Mouse (Mus musculus) inflammation-experienced regulatory T-cells, adult 6 months (primary cell): ENCODE measurements around the gene Tceal9. TPM values are rescaled to one million over a fixed set of nuclear protein-coding genes. Genes with fewer than 3 reads are reported as not detected.
"Not testable (repeated sequence)": the region's sequence is repeated elsewhere in the genome, so short reads cannot be mapped to it uniquely, and the experiment has no call there.

Experiments used
- ATAC-seq: one replicate; pipeline ENCODE4 v1.8.0; 2017
- polyA plus RNA-seq, 3 experiments: library from polyadenylated mRNA; unstranded; fragments of 100-300 nt; shearing (Covaris generic); gene quantifications; one replicate each; pipeline ENCODE4 v1.2.1; 2017

Gene Tceal9
- polyA plus RNA-seq = 10 to 100 TPM; 59.1 to 92.8 (median 64.8) TPM

DNA sequence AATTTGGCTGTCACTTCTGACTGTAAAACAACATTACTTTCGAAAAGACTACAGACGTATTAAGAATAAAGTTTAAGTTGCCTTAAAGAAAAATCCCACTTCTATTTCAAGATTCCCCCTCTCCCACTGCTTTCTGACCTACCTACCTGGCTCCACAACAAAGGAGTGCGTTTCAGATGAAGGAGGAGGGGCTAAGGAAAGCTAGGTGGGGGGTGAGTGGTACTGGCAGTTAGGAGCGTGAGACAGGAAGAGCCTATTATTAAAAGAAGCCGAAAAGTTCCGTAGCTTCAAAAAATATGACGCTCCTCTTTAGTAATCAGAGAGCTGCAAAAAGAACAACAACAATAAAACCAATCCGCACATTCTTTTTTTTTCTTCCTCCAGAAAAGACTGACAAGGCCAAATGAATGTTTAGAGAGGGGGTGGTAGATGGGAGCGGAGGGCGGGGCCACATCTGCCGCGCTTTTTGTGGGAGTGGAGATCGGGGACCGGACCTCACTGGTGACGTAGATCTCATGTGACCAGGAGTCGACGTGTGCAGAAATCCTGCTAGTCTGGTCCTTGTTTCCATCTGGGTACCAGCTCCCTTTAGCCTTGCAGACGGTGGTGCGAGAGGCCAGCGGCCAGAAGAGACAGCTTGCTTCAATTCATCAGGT lies at the start of gene Tceal9:
TSS of gene Tceal9 (plus strand) at position 506 of the 656 bp plus-strand sequence.
- peak; percentile 89 for ATAC-seq

DNA sequence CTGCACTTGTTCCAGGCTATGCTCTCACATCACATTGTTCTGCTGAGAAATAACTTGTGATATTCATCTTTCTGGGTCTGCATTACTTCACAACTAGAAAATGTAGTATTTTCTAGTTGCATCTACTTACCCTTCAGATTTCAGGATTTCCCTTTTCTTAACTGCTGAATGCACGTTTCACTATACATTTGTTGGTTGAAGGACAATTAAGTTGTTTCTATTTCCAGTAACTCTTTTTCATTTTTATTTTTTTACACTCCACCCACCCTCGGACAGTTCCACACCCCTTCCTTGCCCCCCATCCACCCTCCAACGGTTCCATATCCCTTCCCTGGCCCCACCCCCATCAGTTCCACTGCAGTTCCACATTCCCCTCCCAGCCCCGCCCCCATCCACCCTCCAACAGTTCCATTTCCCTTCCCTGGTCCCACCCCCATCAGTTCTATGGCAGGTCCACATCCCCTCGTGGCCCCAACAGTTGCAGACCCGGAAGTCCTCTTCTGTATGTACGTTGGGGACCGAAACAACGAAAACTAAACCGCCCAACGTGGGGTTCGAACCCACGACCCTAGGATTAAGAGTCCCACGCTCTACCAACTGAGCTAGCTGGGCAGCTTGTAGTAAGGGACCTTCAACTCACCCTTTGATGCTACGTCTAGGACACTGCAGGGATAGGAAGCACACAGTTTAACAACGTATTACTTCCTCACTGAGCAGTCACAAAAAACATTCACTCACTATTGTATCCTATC lies 49.5 kb upstream of the Tceal9 start:
- no peak for ATAC-seq

DNA sequence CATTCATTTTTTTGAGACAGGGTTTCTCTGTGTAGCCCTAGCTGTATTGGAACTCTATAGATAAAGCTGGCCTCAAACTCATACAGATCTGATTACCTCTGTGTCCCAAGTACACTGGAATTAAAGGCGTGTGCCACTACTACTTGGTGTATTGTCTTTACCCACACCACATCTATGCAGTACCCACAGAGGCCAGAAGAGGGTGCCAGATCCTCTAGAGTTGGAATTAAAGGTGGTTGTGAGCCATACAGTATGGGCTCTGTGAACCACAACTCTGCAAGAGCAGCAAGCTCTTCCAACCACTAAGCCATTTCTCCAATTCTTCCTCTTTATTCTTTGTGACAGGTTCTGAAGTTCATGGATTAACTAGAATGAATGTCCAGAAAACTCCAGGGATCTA lies 48.0 kb upstream of the Tceal9 start:
- ATAC-seq = no peak

DNA sequence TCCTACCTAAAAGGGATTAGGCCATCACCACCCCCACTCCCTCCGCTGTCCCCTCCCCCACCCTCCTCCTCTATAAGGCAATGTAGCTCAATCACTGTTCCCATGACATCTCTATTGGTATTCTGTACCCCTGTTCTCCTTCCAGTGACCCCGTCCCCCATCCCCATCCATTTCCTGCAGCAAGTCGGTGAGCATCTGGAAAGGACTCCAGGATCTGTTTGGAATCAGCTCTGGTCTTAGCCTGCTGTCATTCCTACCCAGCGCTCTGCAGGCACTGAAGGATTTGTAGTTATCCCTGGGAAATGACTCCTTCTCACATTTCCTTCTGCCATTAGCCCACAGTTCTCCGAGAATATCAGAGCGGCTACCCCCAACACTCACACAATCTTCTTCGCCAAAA lies 41.6 kb upstream of the Tceal9 start:
- ATAC-seq = no peak

DNA sequence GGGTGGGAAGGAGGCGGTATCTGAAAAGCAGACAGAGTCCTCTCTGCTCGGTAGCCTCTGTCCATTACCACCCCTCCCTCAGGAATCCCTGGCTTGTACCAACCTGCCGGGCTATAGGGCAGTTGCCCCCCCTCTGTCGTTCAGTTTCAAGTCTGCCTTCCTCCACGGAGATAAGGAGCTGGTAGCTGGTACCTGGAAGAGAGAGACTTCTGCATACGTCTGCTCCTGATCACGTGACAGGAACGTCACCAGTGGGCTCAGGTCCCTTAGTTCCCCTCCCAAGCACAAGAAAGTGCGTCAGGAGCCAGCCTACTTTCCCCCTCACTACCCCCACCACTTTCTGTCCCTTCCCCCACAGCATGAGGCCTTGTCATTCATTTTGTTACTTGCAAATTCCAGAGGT lies 41.2 kb upstream of the Tceal9 start, which contains the start of gene Tceal5:
TSS of gene Tceal5 (minus strand) at position 213 of the 403 bp plus-strand sequence.
- ATAC-seq = no peak

DNA sequence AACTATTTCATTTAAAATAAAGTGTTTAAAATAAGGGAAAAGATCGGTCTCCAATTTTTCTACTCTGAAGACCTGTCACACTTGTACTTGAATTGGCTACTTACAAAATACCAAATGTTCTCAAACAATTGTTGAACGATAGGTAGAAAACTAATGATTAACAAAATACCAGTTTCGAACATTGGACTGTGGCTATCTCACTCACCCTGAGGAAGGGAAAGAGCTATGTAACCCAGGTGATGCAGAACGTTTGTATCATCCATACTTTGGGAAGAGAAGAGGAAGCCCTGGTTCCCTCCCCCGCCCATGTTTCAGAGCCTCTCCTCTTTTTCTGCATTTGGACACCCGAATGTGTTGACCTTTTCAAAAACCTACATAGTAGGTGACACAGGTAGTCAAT lies 40.5 kb upstream of the Tceal9 start:
- no peak for ATAC-seq

DNA sequence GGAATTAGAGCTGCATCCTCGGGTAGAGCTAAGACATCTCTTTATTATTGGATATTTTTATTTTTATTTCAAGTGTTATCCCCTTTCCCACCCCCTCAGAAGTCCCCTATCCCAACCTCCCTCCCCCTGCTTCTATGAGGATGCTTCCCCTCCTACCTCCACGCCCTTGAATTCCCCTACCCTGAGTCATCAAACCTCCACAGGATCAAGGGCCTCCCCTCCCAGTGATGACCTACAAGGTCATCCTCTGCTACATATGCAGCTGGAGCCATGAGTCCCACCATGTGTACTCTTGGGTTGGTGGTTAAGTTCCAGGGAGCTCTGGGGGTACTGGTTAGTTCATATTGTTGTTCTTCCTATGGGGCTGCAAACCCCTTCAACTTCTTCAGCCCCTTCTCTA lies 31.5 kb upstream of the Tceal9 start:
- no peak for ATAC-seq

DNA sequence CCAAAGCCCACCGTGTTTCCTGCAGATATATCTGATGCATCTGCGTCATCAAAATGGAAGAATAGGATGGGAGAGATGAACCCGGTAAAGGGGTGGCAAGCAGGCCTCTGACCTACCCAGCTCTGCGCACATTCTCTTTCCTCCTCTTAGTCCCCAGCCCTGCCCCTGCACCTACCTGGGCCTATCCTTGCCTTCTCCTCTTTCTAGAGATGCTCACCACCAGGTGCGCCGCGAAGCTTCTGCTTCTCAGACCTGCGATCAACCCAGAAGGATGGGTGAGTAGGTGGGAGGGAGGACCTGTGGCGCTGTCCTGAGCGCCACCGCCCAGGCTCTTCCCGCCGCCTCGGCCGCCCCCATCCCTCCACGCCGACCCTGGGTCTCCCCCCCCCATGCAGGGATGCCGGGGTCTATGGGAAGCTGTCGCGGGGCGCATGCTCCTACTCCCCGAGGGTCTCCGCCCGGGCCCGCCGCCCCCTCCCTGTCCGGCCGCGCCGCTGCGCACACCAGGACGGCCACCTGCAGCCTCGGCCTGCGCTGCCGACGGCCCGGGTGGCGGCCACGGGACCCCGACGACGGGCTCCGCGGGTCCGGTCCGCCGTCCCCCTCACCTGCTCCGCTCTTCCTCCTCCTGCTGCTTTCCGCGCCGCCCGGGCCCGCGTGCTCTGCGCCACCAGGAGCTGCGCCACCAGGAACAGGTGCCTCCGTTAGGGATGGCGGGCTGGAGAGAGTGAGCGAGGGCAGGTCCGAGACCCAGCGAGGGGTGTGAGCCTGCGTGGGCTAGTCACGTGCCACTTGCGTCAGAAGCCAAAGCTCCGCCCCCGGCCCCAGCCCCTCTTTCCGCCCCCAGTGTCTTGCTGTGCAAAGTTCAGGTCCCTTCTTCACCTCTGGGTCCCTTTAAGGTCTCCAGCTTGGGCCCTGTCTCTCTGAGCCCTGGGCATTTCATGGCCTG lies 29.9 kb upstream of the Tceal9 start, which contains the start of the genes Tceal7 and Bex1:
TSS of gene Tceal7 (plus strand) at position 51 of the 949 bp plus-strand sequence.
TSS of gene Bex1 (minus strand) at position 785 of the 949 bp plus-strand sequence.
- not testable (repeated sequence) for ATAC-seq

DNA sequence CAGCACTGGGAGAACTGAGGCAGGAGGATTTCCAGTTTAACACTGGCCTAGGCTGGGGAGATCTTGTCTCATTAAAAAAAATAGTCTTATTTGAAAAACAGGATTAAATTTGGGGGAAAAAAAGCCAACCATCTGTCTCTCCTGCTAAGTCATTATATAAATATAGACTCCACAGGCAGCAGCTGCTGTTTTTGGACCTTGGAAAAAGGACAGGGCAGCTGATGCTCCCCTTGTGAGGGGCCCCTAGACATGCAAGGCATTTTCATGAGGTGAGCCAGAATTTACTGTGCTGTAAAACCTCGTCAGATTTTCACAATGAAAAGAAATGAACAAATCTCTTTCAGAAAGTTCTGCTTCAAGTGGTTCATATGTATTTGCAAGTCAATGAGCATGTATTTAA lies 28.6 kb upstream of the Tceal9 start:
- ATAC-seq = no peak

DNA sequence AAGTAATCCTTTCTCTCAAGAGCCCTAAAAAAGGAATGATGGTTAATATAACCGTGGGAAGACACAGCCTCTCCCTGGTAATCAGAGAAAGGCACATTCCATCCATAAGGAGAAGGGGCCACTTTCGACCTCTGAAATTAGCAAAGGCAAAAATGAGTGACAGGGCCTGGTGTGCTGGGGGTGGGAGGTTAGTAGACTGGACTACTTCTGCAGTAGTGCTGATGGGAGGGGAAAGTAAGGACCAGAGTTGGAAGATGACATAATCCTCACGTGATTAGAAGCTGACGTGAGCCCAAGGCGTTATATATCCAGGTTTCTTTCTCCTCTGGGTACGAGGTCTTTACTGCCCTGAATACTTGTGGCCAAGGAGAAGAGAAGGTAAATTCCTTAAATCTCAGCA lies 21.2 kb upstream of the Tceal9 start:
- no peak for ATAC-seq

DNA sequence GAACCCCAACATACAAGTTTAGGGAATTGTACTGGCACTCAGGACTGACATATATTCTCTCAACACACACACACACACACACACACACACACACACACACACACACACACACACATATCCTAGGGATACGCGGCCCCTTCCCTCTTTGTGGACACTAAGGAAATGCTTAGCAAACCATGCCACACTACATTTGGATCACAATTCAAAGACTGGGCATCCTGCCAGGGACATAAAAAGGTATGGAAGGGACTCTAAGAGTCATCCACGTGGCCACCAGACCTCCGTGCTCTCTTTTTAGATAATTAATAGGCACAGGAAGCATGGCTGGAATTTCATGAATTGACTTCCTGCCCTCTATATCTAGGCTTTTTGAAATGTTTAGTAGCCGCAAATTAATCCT lies 17.1 kb upstream of the Tceal9 start:
- ATAC-seq = no peak

DNA sequence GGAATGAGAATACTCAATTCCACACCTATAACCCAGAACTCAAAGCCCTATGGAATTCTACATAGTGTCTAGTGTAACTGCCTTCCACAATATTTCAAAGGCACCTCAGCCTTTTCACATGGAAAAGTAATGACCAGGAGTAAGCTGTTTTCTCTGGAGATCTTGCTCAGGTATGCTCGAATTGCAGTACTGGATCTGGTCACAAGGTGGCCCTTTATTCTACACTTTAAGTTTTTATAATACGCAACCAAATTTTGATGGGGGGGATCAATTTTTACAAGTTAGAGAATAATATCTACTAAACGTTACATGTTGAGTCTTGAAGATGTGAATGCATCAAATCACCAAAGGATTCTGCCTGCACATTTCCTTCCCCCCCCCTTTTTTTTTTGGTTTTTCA lies 6.8 kb upstream of the Tceal9 start:
- peak; percentile 58 for ATAC-seq

DNA sequence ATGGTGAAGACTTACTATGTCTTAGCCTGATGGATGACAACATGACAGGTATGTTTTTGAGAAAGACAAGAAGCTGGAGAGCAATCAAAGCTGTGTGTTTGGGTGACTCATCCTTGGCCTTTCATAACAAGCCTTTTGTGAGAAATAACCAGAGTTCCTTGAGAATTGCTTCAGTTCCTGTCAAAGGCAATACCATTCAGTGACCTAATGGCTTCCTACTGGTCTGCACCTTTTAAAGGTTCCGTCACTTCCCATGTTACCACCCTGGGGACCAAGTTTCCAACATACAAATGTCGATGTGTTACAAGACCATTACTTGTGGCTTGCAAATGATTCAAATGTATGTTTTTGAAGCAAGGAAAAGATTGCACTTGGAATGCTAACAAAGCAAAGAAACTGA lies 1.7 kb upstream of the Tceal9 start:
- ATAC-seq = no peak

DNA sequence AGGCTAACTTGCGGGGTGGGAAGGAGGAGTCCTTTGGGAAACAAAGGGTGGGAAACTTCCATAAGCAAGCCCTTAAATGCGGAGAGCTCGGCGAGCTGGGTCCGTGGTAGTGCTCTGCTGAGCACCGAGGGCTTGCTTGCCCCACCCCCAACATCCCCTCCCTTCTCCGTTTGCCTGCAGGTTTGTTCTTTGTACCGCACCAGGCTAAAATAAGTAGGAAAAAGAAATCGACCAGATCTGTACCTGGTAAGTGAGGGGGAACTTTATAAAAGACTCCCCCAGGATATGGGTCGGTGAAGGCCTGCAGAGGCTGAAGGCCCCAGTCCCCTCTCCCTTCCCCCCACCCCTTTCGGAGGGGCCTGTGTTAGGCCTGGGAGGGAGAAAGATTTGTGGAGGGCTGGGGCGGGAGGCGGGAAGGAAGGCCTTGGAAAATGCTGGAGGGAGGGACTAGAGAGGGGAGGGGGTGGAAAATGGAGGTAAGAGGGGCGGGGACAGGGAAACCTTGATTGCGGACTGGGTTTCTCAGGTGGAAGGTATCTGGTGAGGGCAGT lies 717 bp downstream of the Tceal9 start:
- no peak for ATAC-seq

DNA sequence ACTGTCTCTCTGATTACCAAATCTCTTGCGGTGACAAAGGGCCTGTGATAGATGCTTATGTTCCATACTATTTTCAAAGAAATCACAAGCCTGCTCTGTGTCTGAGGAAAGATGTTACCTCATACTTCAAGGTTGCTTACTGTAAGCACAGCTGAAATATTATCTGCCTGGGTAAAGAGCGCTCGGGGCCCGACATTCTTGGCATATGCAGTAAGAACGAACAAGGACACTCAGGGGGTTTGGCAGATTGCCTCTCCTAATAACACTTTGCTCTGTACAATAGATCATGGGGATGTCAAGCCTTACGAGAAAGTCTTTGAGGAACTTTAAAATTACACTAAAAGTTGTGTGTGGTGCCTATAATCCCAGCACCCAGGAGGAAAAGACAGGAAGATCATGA lies 3.9 kb downstream of the Tceal9 start:
- no peak for ATAC-seq

DNA sequence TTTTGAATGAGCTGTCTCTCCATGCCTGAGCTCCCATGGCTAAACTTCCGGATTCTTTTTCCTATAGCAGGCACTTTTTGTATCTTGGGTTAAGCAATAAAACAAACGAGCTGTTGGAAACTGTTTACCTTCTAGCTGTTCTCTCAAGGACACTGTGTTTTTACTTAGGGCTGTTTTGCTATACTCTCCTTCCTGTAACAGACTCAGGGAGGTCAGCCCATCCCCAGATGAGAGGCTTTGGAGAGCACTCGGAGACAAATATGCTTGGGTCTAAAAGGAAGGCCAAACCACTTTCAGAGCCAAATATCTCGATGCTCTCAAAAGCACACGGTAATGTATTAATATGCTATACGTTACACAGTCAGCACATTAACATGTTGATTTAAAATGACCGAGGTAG lies 4.8 kb downstream of the Tceal9 start:
- ATAC-seq = no peak

DNA sequence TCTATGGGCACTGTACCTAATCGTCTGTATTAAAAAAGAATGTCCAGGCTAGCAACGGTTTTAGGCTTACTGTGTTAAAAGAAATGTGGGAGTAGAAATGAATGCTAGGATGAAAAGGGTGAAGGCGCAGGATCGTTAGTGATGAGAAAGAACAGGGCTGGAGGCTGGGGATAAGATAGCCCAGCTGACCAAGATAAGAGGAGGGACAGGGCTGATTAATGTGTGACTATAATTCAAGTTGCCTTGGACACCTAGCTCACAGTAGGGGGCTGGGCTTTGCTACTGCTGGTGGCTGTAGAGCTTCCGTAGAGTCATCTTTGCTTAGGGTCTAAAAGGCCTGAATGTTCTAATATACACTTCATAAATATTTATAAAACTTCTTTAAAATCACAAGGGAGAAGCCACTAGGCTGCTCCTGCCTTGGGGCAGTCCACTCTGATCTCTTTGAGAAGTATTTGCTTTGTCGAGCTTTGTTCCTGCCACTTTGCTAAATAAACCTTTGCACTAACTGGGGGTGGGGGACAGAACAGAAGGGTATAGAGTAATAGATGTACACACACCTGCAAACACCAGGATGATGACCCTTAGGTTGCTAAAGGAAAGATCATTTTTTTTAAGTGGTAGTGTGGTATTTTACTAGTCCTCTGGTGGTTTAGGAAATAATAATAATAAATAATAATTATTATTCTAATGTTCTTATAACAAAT lies 7.3 kb downstream of the Tceal9 start:
- no peak for ATAC-seq

DNA sequence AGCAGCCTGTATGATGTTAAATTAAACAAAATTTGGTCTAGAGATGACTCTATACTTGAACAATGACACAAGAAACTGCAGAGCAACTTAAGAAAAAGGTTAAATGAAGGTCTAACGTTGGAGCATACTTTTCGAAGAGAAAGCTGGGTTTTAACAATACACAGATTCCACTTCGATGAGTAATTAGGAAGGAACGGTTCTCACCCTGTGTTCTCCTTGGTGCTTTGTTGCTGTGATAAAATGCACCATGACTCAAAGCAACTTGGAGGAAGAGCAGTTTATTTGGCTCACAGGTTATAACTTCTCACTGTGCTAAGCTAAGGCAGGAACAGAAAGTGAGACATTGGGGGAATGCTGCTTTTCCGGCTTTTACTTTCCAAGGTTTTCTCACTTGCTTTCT lies 22.8 kb downstream of the Tceal9 start:
- no peak for ATAC-seq

DNA sequence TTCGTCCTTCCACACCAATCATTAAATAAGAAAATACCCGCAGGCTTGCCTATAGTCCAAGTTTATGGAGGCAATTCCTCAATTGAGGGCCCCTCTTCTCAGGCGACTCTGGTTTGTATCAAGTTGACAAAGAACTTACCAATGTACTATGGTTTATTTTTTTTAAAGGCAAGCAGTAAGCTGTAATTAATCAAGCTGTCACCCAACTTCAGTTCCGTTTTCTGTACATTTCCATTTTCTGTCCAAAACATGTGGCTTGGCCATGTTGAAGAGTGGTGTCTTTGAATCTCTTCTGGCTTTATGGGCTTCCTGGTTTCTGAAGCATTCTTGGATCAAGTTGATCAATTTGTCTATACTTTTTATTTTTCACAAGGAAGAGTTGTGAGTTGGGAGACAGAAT lies 23.3 kb downstream of the Tceal9 start:
- ATAC-seq = no peak

DNA sequence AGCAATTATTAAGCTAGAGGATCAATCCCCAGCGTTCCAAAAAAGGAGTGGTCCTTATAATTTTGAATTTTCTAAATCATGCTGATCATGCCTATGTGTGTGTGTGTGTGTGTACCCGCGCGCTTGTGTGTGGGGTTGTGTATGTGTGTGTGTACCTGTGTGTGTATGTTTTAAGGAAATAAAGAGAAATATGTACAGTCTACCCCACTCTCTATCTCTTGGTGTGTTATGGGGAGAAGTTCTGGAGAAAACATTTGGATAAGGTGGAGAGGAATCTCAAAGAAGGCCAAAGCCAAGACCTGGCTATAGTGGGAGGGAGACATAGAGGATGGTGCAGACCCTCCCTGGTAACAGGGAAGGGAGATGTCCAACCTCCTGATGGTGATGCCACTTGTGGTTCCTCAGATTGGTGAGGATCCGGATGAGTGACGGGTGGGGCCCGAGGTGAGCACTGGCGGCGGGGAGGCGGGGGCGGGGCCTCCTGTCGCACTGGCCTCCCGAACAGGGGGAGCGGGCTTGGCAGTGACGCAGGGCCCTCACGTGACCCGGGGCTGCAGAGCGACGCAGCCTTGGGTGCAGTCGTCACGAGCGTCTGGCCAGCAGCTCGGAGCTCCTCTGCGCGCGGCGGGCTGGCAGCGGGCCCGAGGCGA lies 25.0 kb downstream of the Tceal9 start, which contains the start of gene Bex3:
TSS of gene Bex3 (plus strand) at position 511 of the 650 bp plus-strand sequence.
- ATAC-seq = peak; percentile 90

DNA sequence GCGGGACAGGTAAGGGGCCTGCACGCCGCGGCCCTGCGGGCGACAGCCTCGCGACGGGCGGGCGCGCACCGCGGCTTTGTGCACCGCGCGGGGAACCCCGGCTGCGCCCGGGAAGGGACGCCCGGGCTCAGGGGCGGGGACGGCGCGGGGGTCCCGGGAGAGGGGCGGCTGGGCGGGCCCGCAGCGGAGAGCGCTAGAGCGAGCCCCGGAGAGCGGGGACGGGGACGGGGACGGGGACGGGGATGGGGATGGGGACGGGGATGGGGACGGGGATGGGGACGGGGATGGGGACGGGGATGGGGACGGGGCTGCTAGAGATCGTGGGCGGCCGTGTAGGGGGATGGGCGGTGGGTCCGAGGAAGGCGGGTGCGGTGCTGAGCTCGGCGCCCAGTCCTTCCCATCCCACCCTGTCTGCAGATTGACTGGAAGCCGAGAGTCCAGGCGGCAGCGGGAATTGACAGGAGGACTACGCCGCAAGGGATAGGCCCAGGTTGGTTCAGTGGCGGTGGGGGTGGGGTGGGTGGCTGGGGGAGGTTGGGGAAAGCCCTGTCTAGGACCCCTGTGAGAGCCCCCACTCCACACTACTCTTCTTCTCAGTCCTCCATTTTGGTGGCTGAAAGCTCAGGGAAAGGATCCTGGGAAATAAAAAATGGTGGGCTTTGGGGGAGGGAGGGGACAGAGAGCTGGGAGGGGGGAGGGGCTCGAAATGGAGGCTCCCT lies 25.7 kb downstream of the Tceal9 start:
- ATAC-seq = not testable (repeated sequence)
